Mouse (Mus musculus) MEL (cell line): ENCODE data around the gene Gm4756. TPM values are rescaled to one million over a fixed set of nuclear protein-coding genes. Genes with fewer than 3 reads are reported as not detected.

ENCODE experiments used
- DNase-seq: peaks from one replicate; pipeline ENCODE4 v3.0.0; 2011; ENCODE audit warnings: low read depth, low spot score
- H3K27ac ChIP-seq: 2 replicates; pipeline ENCODE4 v1.5.1; 2012; ENCODE audit warnings: low read depth, mild to moderate bottlenecking, control low read depth, low read length, moderate library complexity; ENCODE audit not compliant: control insufficient read depth
- H3K27me3 ChIP-seq, 2 experiments: fragments of 150-350 bp in 1 of 2; sonication (generic) in 1 of 2; 2 replicates each; pipeline ENCODE4 v1.6.1; 2012; ENCODE audit warnings: low read length in 2 of 2, mild to moderate bottlenecking in 2 of 2, improper control_type of control experiment in 1 of 2, moderate library complexity in 1 of 2; ENCODE audit not compliant: insufficient read depth in 2 of 2, control insufficient read depth in 1 of 2
- H3K36me3 ChIP-seq, 2 experiments: 2 replicates each; pipeline ENCODE4 v1.6.1; 2012 to 2014; ENCODE audit warnings: low read length in 2 of 2, improper control_type of control experiment in 1 of 2, inconsistent platforms in 1 of 2, mild to moderate bottlenecking in 1 of 2; ENCODE audit not compliant: insufficient read depth in 2 of 2, control insufficient read depth in 1 of 2
- H3K4me1 ChIP-seq, 2 experiments: fragments of 150-350 bp in 1 of 2; sonication (generic) in 1 of 2; 2 replicates each; pipeline ENCODE4 v1.6.1; 2012; ENCODE audit warnings: low read length in 2 of 2, improper control_type of control experiment in 1 of 2, mild to moderate bottlenecking in 1 of 2; ENCODE audit not compliant: insufficient read depth in 2 of 2, control insufficient read depth in 1 of 2
- H3K4me3 ChIP-seq, 2 experiments: fragments of 150-350 bp in 1 of 2; sonication (generic) in 1 of 2; 2 replicates each; pipeline ENCODE4 v1.5.1; 2012; ENCODE audit warnings: low read depth in 2 of 2, low read length in 2 of 2, mild to moderate bottlenecking in 2 of 2, moderate library complexity in 2 of 2, control low read depth in 1 of 2, improper control_type of control experiment in 1 of 2; ENCODE audit not compliant: control insufficient read depth in 1 of 2, insufficient read depth in 1 of 2
- H3K79me2 ChIP-seq: 2 replicates; pipeline ENCODE4 v1.6.1; 2012; ENCODE audit warnings: mild to moderate bottlenecking, low read length, moderate library complexity; ENCODE audit not compliant: control insufficient read depth, poor library complexity, insufficient read depth
- H3K9ac ChIP-seq: 2 replicates; pipeline ENCODE4 v1.6.1; 2012; ENCODE audit warnings: low read depth, mild to moderate bottlenecking, control low read depth, low read length, moderate library complexity; ENCODE audit not compliant: control insufficient read depth, poor library complexity, severe bottlenecking
- H3K9me3 ChIP-seq: fragments of 150-350 bp; sonication (generic); replicated peaks from 2 replicates; pipeline ENCODE4 v1.6.1; 2012; ENCODE audit warnings: mild to moderate bottlenecking, low read length, improper control_type of control experiment, moderate library complexity; ENCODE audit not compliant: insufficient read depth
- E2F4 ChIP-seq: IDR thresholded peaks from 2 replicates; pipeline ENCODE4 v1.6.1; 2011; ENCODE audit warnings: low read depth, low read length, improper control_type of control experiment, borderline replicate concordance
- GABPA ChIP-seq: IDR thresholded peaks from 2 replicates; pipeline ENCODE4 v1.6.1; 2012; ENCODE audit warnings: low read depth, mild to moderate bottlenecking, inconsistent platforms, low read length, improper control_type of control experiment, moderate library complexity
- JUND ChIP-seq: IDR thresholded peaks from 2 replicates; pipeline ENCODE4 v1.6.1; 2011; ENCODE audit warnings: low read depth, mild to moderate bottlenecking, improper control_type of control experiment, low read length
- MAX ChIP-seq: IDR thresholded peaks from 2 replicates; pipeline ENCODE4 v1.6.1; 2011; ENCODE audit warnings: low read length, improper control_type of control experiment
- MAZ ChIP-seq: IDR thresholded peaks from 2 replicates; pipeline ENCODE4 v1.6.1; 2012; ENCODE audit warnings: low read depth, mild to moderate bottlenecking, inconsistent platforms, low read length, improper control_type of control experiment
- MEF2A ChIP-seq: IDR thresholded peaks from 2 replicates; pipeline ENCODE4 v1.6.1; 2014; ENCODE audit warnings: low read depth, mild to moderate bottlenecking, inconsistent platforms, low read length, improper control_type of control experiment; ENCODE audit not compliant: poor library complexity, insufficient replicate concordance, severe bottlenecking; ENCODE audit errors: extremely low read depth
- MYC ChIP-seq: IDR thresholded peaks from 2 replicates; pipeline ENCODE4 v1.6.1; 2011; ENCODE audit warnings: low read depth, mild to moderate bottlenecking, low read length, improper control_type of control experiment, moderate library complexity
- NELFE ChIP-seq: IDR thresholded peaks from 2 replicates; pipeline ENCODE4 v1.6.1; 2011; ENCODE audit warnings: low read depth, low read length, improper control_type of control experiment
- POLR2A ChIP-seq, 2 experiments: IDR thresholded peaks; 2 replicates each; pipeline ENCODE4 v1.6.1; 2011 to 2012; ENCODE audit warnings: low read length in 2 of 2, mild to moderate bottlenecking in 2 of 2, control low read depth in 1 of 2, improper control_type of control experiment in 1 of 2, low read depth in 1 of 2, moderate library complexity in 1 of 2; ENCODE audit not compliant: control insufficient read depth in 1 of 2, insufficient read depth in 1 of 2, poor library complexity in 1 of 2
- SIN3A ChIP-seq: IDR thresholded peaks from 2 replicates; pipeline ENCODE4 v1.6.1; 2012; ENCODE audit warnings: low read length, improper control_type of control experiment, inconsistent platforms
- SMC3 ChIP-seq: IDR thresholded peaks from 2 replicates; pipeline ENCODE4 v1.6.1; 2011; ENCODE audit warnings: low read depth, low read length, improper control_type of control experiment
- TBP ChIP-seq: IDR thresholded peaks from 2 replicates; pipeline ENCODE4 v1.8.0; 2011; ENCODE audit warnings: low read depth, low read length, improper control_type of control experiment
- TCF12 ChIP-seq: IDR thresholded peaks from 2 replicates; pipeline ENCODE4 v1.6.1; 2014; ENCODE audit warnings: low read depth, mild to moderate bottlenecking, inconsistent platforms, low read length, improper control_type of control experiment, moderate library complexity
- USF1 ChIP-seq: IDR thresholded peaks from 2 replicates; pipeline ENCODE4 v1.6.1; 2014; ENCODE audit warnings: low read depth, mild to moderate bottlenecking, inconsistent platforms, low read length, improper control_type of control experiment, moderate library complexity
- ZC3H11A ChIP-seq: IDR thresholded peaks from 2 replicates; pipeline ENCODE4 v1.6.1; 2012; ENCODE audit warnings: low read depth, mild to moderate bottlenecking, inconsistent platforms, low read length, improper control_type of control experiment
- ZMIZ1 ChIP-seq: IDR thresholded peaks from 2 replicates; pipeline ENCODE4 v1.6.1; 2012; ENCODE audit warnings: low read depth, mild to moderate bottlenecking, inconsistent platforms, low read length, improper control_type of control experiment, moderate library complexity
- ZNF384 ChIP-seq: IDR thresholded peaks from 2 replicates; pipeline ENCODE4 v1.6.1; 2012; ENCODE audit warnings: low read depth, mild to moderate bottlenecking, inconsistent platforms, low read length, improper control_type of control experiment
- polyA plus RNA-seq, 2 experiments: library from polyadenylated mRNA; stranded (reverse) in 1 of 2; unstranded in 1 of 2; fragments of >175 nt in 1 of 2; fragments of >200 nt in 1 of 2; gene quantifications; 2 replicates each; pipeline versions ENCODE4 v1.2.1 to v1.2.4; 2012; ENCODE audit warnings: low replicate concordance in 2 of 2, low read depth in 1 of 2; ENCODE audit not compliant: insufficient read length in 2 of 2, insufficient read depth in 1 of 2, missing spikeins in 1 of 2
- total RNA-seq: library from RNA; depleted of rRNA; stranded (reverse); fragments of 300-350 nt; gene quantifications from 2 replicates; pipeline ENCODE4 v1.2.3, GENCODE M21; 2012

Gm4756 gene
- total and polyA plus RNA-seq, 3 experiments, result not detected

DNA sequence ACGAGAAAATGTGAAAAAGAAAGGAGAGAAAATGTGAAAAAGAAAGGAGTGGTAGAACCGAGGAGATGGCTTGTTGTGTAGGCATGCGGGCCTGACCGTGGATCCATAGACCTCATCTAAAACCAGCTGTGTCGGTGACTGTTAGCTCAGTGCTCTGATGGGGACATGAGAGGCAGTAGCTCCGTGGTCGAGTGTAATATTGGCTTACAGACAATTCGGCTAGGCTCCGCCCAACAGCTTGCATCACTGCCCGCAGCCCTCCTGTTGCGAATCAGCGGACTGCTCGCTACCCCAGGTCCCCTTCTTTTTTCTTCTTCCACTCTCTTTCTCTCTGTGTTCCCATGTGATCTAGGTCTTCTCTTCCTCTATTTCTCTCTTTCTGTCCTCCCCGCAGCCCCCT lies 540 bp downstream of the Gm4756 start:
- no peak overlapping the region for H3K27ac ChIP-seq
- H3K9ac ChIP-seq, result no peak overlapping the region
- no peaks in the 10 kb centered on the region for H3K79me2 ChIP-seq
- no peak overlapping the region for H3K4me3 ChIP-seq
- TF ChIP-seq POLR2A (IDR thresholded peaks at IDR 0.05; ENCODE audit: control insufficient read depth in 1 of 2, insufficient read depth in 1 of 2, low read depth in 1 of 2, low read length in 2 of 2, poor library complexity in 1 of 2) (no peak), ZC3H11A (no peak), JUND (no peak), USF1 (no peak), TBP (no peak), MAX (no peak), MEF2A (no peak), ZMIZ1 (no peak), GABPA (no peak), E2F4 (no peak), NELFE (no peak), MYC (no peak), TCF12 (no peak), MAZ (no peak), SIN3A (no peak), SMC3 (no peak)
- no peaks in the 10 kb centered on the region for H3K9me3 ChIP-seq
- H3K27me3 ChIP-seq, result no peaks in the 10 kb centered on the region
- no peak for DNase-seq
- H3K36me3 ChIP-seq, result no peaks in the 10 kb centered on the region
- no peaks in the 10 kb centered on the region for H3K4me1 ChIP-seq

DNA sequence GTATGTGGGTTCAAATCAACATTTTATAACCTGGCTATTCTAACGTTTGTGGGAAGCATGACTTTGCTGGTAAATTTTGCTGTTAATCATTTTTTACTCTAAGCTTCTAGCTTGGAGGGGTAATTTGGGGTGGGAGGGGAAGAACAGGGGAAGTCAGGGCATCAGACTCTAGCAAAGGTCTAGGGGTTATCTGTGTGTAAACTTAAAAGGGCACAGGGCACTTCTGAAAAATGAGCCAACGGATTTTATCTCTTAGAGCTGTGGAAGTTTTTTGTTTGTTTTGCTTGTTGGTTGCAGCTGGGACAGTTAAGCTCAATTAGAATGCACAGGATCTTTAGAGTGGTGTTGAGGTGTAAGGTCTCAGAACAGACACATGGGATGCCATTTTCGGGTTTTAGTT lies 11.4 kb downstream of the Gm4756 start:
- Histone ChIP-seq H3K9ac (no peak overlapping the region), H3K4me3 (no peak overlapping the region), H3K9me3 (no peaks in the 10 kb centered on the region), H3K36me3 (no peaks in the 10 kb centered on the region), H3K27ac (no peak overlapping the region), H3K79me2 (no peaks in the 10 kb centered on the region), H3K27me3 (no peaks in the 10 kb centered on the region), H3K4me1 (no peaks in the 10 kb centered on the region)
- DNase-seq, result no peak
- TF ChIP-seq ZNF384 (no peak), USF1 (no peak)

DNA sequence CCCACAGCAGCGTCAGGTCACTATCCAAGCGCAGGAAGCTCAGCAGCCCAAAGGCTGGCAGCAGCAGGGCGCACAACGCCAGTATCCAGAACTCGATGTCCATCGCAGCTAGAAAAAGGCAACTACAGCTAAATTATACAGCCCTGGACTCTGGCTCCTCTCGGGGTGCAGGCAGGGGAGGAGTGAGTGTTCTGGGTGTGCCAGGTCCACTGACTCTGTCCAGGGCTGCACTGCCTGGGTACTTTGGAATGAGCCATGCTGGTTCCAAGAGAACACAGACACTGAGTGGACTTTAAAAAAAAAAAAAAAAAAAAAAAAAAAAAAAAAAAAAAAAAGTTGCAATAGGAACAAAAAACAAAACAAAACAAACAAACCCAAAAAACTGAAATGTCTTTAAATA lies 20.7 kb downstream of the Gm4756 start:
- Histone ChIP-seq H3K9me3 (no peaks in the 10 kb centered on the region), H3K79me2 (no peaks in the 10 kb centered on the region), H3K4me1 (peaks cover 0 to 2% of the 10 kb centered on the region in 2 experiments; a peak in 2 of 4 replicates)
- TF ChIP-seq TCF12, result no peak
- no peak for TF ChIP-seq GABPA
- TF ChIP-seq, all 39 proteins: peak for 0
- DNase-seq, result no peak
- no peak overlapping the region for H3K9ac ChIP-seq
- no peak overlapping the region for H3K27ac ChIP-seq
- no peaks in the 10 kb centered on the region; a peak in 1 of 4 replicates for H3K27me3 ChIP-seq
- peaks cover 0 to 2% of the 10 kb centered on the region in 2 experiments; a peak in 2 of 4 replicates for H3K36me3 ChIP-seq
- H3K4me3 ChIP-seq, result no peak overlapping the region
